Mouse (Mus musculus) heart, postnatal 0 days (tissue): Measurements from ENCODE around the gene Mccc1.

ENCODE experiments used
- CTCF ChIP-seq: IDR thresholded peaks from 2 replicates; pipeline ENCODE4 v1.5.1; 2016; ENCODE audit warnings: antibody characterized with exemption, control low read depth, low read depth
- EP300 ChIP-seq: IDR thresholded peaks from 2 replicates; pipeline ENCODE4 v1.6.1; 2016; ENCODE audit warnings: antibody characterized with exemption, low read depth

- no peak for TF ChIP-seq CTCF
- no peak for TF ChIP-seq EP300
Observed at GRCm38 (mm10) chr3:35918229-35918628, 82.2 kb downstream of the Mccc1 start.
